Mouse (Mus musculus) lung, adult 2 months (tissue): ENCODE data around the gene Map7d1. TPM values are rescaled to one million over a fixed set of nuclear protein-coding genes. Genes with fewer than 3 reads are reported as not detected.

ENCODE experiments used
- DNase-seq: peaks from one replicate; pipeline ENCODE4 v3.0.0; 2022
- H3K4me1 ChIP-seq: fragments of 200-500 bp; 2 replicates; pipeline ENCODE4 v1.6.1; 2011; ENCODE audit warnings: low read length; ENCODE audit not compliant: control insufficient read depth, insufficient read depth
- H3K4me3 ChIP-seq: fragments of 200-500 bp; replicated peaks from 2 replicates; pipeline ENCODE3; 2011; ENCODE audit warnings: low read depth, mild to moderate bottlenecking, control low read depth, low read length; ENCODE audit errors: extremely low read depth
- CTCF ChIP-seq: fragments of 200-500 bp; IDR thresholded peaks from 2 replicates; pipeline ENCODE4 v1.5.1; 2011; ENCODE audit warnings: mild to moderate bottlenecking, low read length, control low read depth; ENCODE audit not compliant: insufficient read depth
- POLR2A ChIP-seq: fragments of 200-500 bp; IDR thresholded peaks from 2 replicates; pipeline ENCODE4 v1.6.1; 2011; ENCODE audit warnings: low read depth, mild to moderate bottlenecking, control low read depth, low read length, borderline replicate concordance; ENCODE audit errors: extremely low read depth
- WGBS: fragments of 180-500 bp; shearing (Covaris S2); methylation state at CpG from one replicate; pipeline ENCODE4 v1.1.7; 2018; 5-methylcytosine and 5-hydroxymethylcytosine counted together
- polyA plus RNA-seq: library from polyadenylated mRNA; depleted of rRNA; stranded (reverse); fragments of >200 nt; gene quantifications from 2 replicates; pipeline ENCODE4 v1.2.3, GENCODE M21; 2012

Map7d1 gene
- polyA plus RNA-seq, 1 experiment = 153 TPM

DNA sequence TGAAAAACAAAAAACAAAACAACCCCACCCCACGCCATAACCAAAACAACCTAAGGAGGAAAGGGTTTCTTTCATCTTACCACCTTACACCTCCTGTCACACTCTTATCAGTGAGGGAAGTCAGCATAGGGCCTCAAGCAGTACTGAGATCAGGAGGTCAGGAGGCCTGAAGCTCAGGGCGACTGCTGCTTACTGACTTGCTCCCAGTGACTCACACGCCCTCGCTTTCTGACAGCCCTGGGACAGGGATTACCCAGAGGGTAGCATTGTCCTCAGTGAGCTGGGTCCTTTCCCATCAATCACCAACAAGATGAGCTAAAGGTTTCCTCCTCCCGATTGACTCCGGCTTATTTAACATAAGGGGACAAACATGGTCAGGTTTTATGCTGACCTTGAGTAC, 49.1 kb downstream of the Map7d1 start:
- Histone ChIP-seq H3K4me3 (no peak overlapping the region), H3K4me1 (no peaks in the 10 kb centered on the region; the same call in 1 of the 2 replicates)
- DNase-seq = no peak
- TF ChIP-seq POLR2A = no peak
- TF ChIP-seq CTCF = no peak
- WGBS = 69% methylated on average over 6 of the region's 6 CpGs

DNA sequence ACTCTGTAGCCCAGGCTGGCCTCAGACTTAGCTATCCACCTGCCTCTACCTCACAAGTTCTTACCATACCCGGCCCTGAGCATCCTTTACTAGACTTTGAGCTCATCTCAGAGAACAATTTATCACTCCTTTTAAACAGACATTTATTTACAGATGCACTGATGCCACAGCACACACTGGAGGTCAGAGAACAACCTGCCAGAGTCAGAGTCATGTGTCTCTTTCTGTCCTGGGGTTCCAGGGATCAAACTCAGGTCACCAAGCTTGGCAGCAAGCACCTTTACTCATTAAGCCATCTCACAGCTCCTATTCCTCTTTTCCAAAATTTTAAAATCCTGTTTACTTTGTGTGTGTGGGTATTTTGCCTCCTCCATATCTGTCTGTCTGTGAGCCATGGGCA, 50.8 kb downstream of the Map7d1 start:
- WGBS = 79% methylated on average over 1 of the region's 1 CpGs

DNA sequence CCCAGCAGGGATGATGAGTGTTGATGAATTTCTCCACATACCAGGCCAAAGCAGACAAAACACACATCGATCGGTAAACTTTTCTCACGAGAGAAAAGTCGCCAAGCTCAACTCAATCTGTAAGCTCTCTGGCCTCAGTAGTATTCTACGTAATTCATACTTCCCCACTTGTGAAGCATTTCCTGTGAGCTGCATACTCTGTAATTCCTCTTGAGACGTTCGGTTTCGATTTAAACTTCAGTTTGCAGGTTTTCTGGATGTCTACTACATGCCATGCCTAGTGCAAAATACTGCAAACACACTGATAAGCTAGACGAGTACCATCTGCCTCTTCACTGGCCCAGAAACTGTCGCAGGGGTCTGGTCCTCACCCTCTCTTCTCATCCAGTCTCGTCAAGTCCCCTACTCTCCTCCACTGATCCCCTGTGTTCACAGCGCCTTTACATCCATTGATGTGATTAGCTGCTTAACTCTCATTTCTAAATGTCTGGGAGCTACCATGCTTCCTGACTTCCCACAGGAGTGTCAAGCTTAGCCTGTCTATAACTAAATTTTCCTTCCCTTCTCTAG, 51.4 kb downstream of the Map7d1 start:
- TF ChIP-seq POLR2A = no peak
- TF ChIP-seq CTCF = no peak
- WGBS = 64% methylated on average over 12 of the region's 12 CpGs
- Histone ChIP-seq H3K4me1 (peaks cover 4% of the 10 kb centered on the region), H3K4me3 (no peak overlapping the region)
- DNase-seq = no peak

More for the DNA sequence above, 50.8 kb downstream of the Map7d1 start:
- TF ChIP-seq POLR2A (no peak), CTCF (no peak)
- peaks cover 4% of the 10 kb centered on the region for H3K4me1 ChIP-seq
- H3K4me3 ChIP-seq = no peak overlapping the region
- DNase-seq = no peak

- TF ChIP-seq CTCF (no peak), POLR2A (no peak)
- 91% methylated on average over 8 of the region's 8 CpGs for WGBS
- H3K4me1 ChIP-seq = peaks cover 8% of the 10 kb centered on the region
- no peak overlapping the region for H3K4me3 ChIP-seq
- DNase-seq = no peak
Measured at GRCm38 (mm10) chr4:126204016-126204415, 52.1 kb downstream of the Map7d1 start.

GRCm38 (mm10) chr4:126203336-126203895, 52.7 kb downstream of the Map7d1 start:
- TF ChIP-seq POLR2A (no peak), CTCF (no peak)
- DNase-seq = no peak
- Histone ChIP-seq H3K4me1 (peaks cover 11% of the 10 kb centered on the region), H3K4me3 (peak overlapping the region; percentile 63)
- WGBS = 72% methylated on average over 10 of the region's 10 CpGs

DNA sequence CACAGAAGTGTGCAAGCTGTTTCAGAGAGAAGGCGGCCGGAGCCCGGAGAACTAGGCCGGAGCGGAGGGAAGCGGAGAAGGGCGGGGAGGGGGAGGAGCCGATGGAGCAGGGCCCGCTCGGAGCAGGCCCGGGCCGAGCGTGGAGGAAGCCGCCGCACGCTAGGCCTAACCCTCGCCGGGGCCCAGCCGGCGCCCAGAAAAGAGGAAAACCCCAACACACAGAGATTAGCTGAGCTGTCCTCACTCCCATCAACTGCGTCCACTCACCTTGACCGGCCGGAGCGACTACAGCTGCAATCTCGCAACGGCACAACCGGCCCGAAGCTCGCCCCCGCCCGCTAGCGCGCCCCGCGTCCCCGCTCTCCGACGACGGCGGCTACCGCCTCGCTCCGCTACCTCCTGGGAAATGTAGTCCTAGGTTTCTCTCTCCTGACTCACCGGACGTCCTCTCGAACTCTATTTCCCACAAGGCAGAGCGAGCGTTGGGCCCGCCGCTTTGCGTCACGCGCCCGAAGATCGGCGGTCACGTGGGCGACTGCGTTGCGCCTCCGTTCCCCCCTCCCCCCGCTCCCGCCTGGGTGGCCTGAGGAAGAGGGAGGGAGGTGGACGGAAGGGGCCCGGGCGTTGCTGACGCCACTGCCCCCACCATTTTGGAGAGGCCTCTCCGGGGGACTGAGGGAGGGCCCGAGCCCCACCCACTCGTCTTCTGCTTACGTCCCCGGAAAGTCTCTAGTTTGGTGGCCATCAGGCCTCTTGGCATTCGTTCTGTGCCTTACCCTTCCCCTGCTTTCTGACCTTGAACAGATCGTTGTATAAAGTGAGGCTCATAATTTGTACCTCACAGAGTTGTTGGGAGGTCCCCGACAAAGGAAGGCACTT, 53.6 kb downstream of the Map7d1 start, which contains the start of gene Thrap3:
Gene Thrap3, minus strand, starts transcription at position 458 of the 879 bp plus-strand sequence.
- DNase-seq = peak; percentile 97
- peak within 1 kb of the TSS; percentile 92 for H3K4me3 ChIP-seq
- H3K4me1 ChIP-seq = peaks cover 18% of the 10 kb centered on the region
- WGBS = under 1% methylated on average over 75 of the region's 75 CpGs
- TF ChIP-seq POLR2A (peak; percentile 91; the same call in 1 of the 2 replicates), CTCF (no peak)

DNA sequence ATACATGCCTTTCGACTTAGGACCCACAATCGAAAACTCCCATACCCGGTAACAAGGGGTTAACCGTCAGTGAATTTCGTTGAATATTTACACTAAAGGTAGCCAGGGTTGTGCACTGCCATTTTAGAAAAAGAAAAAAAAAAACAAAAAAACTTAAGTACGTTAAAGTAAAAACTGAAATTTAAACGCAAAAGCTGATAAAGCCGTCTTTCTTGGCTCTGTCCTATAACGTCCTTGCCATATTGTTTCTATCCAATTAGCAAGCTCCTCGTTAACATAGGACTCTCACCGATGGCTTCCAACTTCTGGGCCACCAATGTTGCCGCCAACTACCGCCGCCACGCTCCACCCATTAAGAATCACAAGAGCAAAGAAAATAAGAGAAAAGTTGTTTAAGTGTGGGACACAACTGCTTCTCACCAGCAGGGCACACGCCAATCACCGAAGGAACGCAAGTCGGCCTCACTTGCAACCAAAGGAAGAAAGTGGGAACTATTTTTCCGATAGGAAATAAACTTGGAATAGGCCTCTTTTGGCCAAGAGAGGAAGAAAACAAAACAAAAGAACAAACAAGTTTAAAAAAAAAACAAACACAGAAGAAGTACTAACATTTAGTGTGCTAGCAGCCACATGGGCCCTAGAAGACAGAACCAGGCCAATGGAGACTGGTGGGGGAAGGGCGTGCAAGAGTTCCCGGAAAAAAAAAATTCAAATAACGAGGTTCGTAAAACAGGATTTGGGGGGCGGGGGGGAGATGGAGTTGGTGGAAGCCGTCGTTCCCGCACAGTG, 54.4 kb downstream of the Map7d1 start:
- DNase-seq = peak; percentile 48
- WGBS = under 1% methylated on average over 28 of the region's 28 CpGs
- Histone ChIP-seq H3K4me1 (peaks cover 21% of the 10 kb centered on the region), H3K4me3 (peak overlapping the region; percentile 92)
- TF ChIP-seq POLR2A = no peak
- TF ChIP-seq CTCF = peak; percentile 44

DNA sequence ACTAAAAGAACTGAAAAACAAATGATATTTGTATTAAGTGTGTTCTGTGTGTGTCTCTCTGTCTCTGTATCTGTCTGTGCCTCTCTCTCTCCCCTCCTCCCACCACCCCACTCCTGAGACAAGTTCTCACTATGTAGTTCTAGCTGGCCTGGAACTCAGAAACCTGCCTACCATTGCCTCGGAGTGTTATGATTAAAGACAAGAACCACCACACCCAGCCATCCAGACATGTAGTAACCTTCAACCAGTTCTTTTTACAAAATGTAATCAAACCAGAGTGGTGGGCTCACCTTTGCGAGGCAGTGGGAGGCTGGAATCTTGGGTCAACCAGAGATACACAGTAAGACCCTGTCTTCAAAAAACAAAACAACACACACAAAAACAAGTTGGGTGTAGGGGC, 55.5 kb downstream of the Map7d1 start:
- Histone ChIP-seq H3K4me1 (peaks cover 23% of the 10 kb centered on the region), H3K4me3 (peak overlapping the region; percentile 32)
- TF ChIP-seq CTCF = no peak
- TF ChIP-seq POLR2A = no peak
- no peak for DNase-seq
- 11% methylated on average over 2 of the region's 2 CpGs for WGBS

DNA sequence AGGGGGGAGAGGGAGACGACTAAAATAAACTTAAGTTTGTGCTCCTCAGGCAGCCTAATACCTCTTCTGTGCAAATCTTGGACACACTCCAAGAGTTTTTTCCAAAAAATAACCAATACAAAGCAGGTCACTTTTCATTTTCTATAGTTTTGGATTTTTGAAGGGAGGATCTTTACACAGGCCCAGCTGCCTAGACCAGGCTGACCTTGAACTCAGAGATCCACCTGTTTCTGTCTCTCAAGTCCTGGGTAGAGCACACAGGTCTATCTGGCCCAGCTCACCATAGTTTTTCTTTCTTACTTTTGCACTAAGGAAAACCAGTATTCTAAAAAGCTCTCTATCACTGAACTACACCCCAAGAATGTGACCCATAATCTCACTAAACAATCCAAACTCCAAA, 56.1 kb downstream of the Map7d1 start:
- DNase-seq = no peak
- TF ChIP-seq POLR2A = no peak
- no peak for TF ChIP-seq CTCF
- WGBS = 5% methylated on average over 1 of the region's 1 CpGs
- peaks cover 23% of the 10 kb centered on the region for H3K4me1 ChIP-seq
- H3K4me3 ChIP-seq = no peak overlapping the region
